Mouse (Mus musculus) frontal cortex, postnatal 36 days (tissue): ENCODE results near the gene Zfp109.
"Not testable (repeated sequence)": the region's sequence is repeated elsewhere in the genome, so short reads cannot be mapped to it uniquely, and the experiment has no call there.

ENCODE experiments used
- DNase-seq, 2 experiments: peaks; one replicate each; pipeline ENCODE4 v3.0.0; 2022; ENCODE audit warnings: low spot score in 2 of 2

Zfp109 gene

DNA sequence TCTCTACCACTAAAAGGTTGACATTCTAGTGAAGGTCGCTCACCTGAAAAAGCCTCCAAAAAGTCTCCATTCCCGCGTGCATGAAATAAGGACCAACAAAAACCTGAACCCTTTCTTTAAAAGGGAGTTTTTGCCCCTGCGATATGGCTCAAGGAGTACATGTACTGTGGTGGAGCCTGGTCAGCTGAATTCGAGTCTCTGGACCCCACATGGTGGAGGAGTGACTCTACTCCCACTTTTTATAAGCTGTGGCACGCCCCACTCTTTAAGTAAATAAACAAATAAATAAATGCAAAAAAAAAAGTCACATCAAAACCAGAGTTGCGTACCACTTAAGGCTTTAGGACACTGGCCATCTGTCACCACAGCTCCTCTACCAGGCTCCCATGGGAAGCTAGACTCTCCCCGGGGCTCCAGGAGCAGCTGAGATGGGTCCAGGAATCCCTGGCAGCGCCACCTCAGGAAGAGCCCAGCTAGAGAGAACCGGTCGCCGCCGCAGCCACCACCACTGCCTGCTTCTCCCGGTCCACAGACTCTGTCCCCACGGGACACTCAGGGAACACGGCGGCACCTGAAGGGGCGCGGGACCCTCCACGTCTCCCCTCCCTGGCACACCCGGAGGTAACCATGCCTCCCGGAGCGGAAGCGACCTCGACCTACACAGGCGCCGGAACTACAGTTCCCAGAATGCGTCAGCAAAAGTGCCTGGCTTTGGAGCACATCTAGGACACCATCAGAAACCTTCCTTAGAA is at the start of gene Zfp109:
TSS of gene Zfp109 (minus strand) at position 521 of the 752 bp plus-strand sequence.
- peak; percentile 68 to 82 for DNase-seq

DNA sequence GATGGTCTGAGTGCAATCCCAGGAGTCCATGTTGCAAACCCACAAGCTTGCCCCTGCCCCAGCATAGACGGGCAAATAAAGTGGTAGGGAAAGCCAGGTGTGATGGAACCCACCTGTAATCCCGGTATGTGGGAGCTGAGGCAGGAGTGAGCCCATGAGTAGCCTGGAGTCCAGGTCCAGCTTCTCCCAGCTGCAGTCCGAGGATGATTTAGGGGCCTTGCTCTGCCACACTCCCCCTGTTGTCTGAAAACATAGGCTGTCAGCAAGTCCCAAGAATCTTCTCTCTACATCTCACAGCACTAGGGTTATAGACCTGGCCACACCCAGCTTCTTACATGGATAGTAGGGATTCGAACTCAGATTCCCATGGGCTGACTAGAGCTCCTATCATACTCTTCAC is 49.6 kb upstream of the Zfp109 start:
- no peak for DNase-seq

DNA sequence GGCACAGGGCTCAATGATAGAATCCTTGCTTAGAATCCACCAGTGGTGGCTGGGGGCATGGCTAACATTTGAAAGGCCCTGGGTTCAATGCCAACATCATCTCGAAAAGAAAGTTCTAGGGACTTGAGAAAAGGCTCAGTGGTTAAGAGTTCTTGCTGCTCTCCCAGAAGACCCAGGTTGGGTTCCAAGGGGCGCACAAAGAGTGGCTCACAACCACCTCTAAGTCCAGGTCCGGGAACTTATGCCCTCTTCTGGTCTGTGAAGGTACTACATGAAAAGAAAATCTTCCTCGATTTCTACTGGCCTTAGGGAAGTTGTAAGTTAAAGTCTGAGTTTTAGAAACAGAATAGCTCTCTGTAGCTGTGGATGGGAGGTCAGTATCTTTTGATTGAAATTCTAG is 48.7 kb upstream of the Zfp109 start:
- no peak for DNase-seq

DNA sequence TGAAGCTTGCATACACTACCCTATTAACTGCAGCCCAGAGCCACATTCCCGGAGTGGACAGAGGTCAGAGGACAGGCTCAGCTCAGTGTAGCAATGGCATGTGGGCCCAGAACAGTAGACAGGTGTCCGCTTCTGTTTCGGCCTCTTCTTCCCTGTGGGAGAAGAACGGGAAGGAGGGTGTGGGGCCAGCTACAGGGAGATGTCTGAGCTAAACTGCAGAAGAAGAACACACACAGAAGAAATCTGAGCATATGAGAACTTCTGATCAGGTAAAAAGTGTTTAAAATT is 43.4 kb upstream of the Zfp109 start:
- DNase-seq, result no peak

DNA sequence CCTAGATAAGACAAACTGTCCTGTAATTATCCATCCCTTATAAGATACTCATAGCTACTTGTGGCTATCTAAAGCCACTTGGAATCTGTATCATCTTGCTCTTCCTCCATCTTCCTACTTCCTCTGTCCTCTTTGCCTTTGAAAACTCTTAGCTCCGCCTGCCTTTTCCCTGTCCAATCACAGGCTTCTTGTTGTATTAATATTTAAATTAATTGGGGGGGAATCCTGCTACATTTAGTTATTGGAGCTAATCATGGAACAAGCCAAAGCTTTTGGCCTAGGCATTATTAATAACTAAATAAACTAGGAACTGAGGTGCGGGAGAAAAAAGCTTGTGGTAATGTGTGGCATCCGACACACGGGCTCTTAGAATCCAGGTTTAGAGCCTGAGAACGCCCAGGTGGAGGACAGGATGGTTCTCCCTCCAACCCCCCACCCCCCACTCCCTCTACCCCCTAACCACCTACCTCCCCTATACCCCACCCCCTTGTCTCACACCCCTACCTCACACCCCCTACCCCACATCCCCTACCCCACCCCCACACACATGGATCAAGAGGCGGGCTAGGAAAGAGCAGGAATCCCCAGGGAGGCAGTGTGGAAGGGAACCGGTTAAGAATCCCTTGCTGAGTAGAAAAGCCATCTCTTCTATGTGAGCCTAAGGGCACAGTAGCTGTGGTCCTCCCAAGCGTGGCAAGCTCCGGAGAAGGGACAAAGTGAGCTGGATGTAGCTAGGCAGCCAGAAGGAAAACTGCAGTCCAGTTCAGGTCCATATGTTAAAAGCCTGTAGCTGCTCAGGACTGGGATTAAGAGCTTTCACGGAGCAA is 42.9 kb upstream of the Zfp109 start:
- no peak for DNase-seq

DNA sequence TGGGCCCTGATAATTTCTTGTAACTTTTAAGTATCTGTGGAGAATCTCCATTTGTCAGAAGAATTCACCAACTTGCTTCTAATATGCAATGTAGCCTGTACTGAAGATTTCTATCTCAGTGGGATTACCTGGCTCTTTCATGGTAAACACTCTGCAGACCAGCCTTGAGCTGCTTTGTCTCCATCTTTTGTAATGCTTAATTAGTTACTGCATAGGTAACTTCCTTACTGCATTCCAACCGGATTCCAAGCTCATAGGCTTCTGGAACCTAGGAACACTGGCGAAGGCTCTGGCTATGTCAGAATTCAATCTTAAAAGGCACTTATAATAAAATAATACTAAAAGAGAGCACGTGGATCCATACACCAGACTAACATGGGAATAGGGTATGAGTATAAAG is 41.4 kb upstream of the Zfp109 start:
- not testable (repeated sequence) for DNase-seq

DNA sequence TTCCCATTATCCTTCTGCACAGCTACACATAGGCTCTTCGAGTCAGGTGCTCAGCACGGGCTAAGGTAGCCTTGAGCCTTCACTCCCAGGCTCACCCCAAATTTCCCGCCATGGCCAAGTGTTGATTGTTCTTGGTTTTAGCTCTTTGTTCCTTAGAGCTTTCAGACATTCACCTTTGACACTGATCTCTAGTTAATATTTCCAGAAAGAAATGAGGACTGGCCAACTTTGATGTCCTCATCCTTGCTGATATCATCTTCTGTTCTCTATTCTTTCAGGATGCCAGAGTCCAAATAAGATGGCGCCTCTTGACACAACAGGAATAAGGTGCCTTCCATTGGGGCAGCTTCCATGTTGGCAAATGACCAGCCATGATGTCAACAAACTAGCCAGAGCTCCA is 37.1 kb upstream of the Zfp109 start:
- DNase-seq, result no peak

DNA sequence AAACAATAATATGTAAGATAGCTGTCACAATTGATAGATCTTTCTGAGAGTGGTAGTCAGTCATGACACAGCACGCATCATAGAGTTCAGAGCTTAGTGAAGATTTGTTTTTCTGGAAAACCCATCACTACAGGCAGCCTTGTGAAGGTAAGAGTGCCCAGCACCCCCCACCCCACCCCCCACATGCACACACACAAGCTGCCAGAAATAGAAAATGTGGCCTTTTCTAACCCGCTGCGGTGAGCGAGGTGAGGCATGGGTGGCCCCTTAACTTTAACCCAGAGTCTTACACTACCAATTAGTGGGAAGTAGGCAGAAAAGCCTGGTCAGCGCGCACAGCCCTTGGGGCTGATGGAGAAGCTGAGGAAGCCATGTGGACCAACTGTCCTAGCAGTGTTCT is 33.8 kb upstream of the Zfp109 start:
- no peak for DNase-seq

DNA sequence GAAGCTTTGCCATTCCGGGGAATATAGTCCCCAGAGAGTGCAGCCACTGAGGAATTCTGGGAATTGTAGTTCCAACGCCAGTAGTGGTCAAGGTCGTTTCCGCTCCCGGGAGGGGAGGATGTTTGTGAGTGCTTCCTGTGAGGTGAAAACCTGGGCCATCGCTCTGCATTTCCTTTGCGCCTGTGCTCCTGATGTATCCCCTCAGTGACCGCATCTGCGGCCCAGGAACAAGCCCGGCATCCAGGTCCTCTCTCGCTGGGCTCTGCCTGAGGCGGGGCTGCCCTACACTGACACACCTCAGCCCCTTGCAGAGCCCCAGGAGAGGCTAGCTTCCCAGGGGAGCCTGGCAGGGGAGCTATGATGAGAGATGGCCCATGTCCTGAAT is 32.9 kb upstream of the Zfp109 start, which contains the start of gene Zfp93:
TSS of gene Zfp93 (plus strand) at position 133 of the 385 bp plus-strand sequence.
- DNase-seq, result peak; percentile 83 to 90

DNA sequence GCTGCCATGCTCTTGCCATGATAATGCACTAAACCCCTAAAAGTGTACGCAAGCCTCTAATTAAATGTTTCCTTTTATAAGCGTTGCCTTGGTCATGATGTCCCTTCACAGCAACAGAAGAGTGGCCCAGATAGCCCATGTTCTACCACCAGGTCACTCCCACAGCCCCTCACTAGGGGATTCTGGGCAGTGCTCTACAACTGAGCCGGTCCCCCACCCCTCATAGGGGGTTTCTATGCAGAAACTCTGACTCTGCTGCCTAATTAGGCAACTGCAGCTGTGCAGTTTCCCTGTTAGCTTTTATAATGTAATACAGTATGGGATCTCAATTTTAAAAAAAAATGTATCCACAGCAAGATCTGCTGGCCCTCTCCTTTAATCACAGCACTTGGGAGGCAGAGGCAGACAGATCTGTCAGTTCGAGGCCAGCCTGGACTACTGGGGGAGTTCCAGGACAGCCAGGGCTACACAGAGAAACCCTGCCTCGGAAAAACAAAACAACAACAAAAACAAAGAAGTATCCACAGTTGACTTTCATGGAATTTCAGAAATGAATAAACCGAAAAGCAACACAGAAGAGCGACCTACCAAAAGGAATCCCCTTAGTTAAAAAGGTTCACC is 32.4 kb upstream of the Zfp109 start:
- DNase-seq, result no peak

DNA sequence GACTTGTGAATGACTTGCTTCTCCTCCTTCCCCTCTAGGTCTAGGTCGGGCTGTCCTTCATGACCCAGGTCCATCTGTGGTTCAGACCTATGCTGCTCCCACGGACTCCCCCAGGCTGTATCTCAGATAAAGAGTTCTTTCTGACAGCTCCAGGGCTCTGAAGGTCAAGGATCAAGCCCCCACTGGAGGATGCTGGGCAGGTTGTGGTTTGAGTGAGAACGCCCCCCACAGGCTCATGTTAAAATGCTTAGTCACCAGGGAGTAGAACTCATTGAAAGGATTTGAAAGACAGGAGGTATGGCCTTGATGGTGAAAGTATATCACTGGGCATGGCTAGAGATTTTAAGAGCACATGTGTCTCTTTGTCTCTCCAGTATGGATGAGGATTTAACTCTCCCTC is 31.9 kb upstream of the Zfp109 start:
- DNase-seq, result no peak

DNA sequence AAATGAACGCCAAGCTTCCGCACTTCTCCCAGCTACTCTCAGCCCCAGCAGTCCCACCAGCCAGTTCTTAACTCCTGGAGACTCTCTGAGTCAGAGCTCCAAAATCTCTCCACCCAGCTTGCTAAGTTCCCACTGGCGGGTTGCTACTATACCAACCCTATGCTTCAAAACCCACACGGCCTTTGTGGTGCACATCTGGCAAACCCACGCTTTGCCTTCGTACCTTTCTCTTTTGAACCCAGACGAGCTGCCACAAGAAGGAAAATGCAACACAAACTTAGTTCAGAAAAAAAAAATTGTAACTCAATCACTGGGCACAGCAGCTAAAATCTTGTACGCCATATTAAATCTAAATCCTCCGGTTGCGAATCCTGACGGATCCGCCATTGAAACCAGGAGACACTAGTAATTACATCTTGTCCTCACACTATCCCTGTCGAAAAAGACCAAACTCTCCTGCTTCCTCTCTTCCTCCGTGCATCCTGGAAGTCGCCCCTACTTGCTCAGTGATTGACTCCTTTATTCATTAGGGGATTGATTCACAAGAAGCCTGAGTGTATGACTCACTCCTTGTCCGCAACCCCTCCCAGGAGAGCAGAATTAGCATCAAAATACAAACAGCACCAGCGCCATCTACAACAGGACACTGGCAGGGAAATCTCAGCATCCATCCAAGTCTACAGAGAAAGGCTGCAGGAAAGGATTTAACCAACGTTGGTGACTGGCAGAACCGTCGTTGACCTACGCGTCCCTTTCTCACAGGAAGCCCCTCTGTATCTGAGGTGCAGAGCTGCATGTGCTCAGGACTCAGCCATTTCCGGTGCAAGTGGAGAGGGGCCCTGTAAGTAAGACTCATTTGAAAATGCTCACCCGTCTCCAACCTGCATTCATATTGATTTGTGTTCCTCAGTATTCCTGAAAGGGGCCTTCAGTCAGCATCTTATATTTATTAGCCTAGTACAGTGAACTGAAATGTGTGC is 31.1 kb upstream of the Zfp109 start:
- no peak for DNase-seq

DNA sequence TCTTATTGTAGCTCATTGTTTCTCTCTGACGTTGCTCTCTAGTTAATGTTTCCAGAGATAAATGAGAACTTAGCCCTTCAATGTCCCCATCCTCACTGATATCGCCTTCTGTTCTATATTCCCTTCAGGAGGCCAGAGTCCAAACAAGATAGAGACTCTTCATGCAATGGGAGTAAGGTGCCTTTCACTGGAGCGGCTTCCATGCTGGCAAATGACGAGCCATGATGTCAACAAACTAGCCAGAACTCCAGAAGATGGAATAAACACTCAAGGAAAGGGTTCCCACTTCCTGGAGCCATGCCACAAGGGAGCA is 22.6 kb upstream of the Zfp109 start:
- DNase-seq, result no peak

DNA sequence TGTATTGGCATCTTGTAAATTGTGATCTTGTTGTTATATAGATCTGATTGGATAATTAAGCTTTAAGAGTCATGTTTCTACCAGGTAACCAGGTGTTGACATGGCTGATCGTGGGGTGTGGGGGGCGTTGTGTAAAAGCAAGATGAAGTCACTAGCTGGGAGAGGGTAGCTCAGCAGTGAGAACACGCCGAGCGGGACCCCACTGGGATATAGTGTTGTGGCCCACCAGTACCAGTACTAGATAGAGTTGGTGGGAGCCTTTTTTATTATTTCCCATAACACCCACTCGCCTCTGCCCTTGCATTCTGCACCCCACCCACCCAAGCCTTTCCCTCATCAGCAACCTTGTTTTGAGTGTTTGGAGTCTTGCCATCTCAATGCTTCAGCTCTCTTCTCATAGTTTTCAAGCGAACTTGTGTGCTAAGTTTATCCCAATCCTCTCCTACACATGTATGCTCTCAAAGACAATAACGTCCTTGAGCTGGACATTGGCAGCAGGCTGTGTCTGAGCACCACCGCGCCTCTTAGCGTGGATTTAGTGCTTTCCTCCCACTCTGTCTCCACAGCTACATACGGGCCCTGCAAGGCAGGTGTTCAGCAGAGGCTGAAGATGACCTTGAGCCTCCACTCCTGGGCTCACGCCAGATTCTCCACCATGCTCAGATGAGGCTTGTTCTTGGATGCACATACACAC is 22.1 kb upstream of the Zfp109 start:
- no peak for DNase-seq

DNA sequence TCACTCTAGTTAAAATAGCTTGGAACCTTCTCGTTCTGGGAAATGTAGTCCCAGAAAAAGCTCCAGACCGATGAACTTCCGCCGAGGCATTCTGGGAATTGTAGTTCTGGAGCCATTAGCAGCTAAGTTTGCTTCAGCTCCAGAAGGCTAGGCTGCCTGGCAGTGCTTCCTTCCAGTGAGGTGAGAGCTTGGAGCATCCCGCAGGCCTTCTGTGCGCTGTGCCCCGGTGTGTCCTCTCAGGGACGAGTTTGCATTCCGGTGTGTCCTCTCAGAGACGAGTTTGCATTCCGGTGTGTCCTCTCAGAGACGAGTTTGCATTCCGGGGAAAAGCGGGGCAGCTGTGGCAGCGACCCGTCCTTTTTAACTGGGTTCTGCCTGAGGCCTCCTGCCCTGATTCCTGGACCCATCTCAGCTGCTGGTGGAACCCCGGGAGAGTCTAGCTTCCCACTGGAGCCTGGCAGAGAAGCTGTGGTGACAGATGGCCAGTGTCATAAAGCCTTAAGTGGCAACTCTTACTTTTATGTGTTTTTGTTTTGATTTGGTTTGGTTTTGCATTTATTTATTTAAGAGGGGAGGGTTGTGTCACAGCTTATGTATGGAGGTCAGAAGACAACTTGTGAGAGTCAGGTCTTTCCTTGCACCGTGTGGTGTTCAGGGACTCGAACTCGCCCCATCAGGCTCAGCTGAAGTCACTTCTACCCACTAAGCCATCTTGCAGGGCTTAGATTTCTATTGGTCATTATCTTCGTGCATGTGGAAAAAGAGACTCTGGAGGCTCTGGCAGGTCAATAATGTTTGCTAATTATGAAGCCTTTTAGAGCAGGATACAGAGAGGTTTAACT is 17.5 kb upstream of the Zfp109 start, which contains the start of gene Zfp108:
TSS of gene Zfp108 (plus strand) at position 162 of the 842 bp plus-strand sequence.
- DNase-seq, result peak; percentile 86 to 93

DNA sequence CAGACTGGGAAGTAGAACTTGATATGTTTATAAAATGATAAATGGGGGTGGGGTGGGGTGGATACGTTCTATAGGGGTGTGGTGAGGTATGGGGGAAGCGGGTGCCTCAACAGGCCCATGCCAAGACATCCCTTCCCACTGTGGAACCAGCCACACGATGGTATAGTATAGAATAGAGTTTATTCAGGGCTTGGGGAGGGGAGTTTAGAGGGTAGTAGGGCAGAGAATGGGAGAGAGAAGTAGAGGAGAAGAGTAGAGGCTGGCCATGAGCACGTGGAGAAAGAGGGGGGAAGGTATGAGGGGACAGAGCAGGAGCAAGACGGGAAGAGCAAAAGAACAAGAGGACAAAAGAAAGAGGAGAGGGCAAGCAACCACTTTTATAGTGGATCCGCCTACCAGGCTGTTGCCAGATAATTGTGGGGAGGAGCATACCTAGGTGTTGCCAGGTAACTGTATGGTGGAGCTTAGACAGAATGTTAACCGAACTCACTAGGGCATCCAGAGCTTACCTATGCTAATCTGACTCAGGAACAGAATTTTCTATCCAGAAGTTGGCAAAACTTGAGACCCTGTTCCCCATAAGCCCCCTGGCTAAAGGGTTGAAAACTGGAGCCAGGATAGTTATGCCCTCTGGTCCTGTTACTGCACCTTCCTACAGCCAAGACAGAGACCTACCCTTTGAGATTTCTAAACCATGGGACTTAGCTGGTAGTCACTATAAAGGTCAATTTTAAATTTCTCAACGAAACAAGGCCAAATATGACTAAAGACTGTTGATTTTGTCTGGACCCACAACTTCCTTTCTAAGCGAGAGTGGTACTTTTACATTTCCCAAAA is 16.6 kb upstream of the Zfp109 start:
- no peak for DNase-seq

DNA sequence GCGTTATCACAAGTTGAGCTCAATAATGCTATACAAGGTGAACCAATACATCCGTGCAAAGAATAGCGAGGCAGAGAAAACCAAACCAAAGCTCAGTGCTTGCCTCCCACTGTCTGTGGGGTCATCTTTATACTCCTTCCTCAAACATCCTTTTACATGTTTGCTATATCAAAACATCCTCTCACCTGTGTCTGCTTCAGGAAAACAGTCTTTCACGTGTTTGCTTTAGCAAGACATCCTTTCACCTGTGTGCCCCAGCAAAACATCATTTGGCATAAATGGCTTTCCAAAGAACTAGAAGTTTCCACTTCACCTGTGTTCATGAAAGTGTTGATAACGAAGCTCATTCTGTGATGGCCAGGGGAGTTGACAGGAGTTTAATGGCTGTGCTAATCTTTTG is 26.0 kb downstream of the Zfp109 start, which contains the start of gene Zfp111:
TSS of gene Zfp111 (minus strand) at position 101 of the 400 bp plus-strand sequence.
- no peak for DNase-seq

DNA sequence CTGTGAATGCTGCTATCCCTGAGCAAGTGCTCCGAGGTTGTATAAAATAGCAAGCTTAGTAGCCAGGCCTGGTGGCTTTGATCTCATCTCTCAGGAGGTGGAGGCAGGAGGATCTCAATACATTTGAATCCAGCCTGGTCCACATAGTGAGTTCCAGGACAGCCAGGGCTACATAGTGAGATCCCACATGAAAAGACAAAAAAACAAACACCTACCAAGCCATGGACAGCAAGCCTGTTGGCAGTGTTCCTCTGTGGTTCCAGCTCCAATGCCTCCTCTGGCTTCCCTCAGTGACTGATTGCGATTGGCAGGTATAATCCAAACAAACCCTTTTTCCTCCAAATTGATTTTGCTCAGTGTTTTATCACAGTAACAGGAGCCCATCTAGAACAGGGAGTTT is 27.1 kb downstream of the Zfp109 start:
- DNase-seq, result no peak

DNA sequence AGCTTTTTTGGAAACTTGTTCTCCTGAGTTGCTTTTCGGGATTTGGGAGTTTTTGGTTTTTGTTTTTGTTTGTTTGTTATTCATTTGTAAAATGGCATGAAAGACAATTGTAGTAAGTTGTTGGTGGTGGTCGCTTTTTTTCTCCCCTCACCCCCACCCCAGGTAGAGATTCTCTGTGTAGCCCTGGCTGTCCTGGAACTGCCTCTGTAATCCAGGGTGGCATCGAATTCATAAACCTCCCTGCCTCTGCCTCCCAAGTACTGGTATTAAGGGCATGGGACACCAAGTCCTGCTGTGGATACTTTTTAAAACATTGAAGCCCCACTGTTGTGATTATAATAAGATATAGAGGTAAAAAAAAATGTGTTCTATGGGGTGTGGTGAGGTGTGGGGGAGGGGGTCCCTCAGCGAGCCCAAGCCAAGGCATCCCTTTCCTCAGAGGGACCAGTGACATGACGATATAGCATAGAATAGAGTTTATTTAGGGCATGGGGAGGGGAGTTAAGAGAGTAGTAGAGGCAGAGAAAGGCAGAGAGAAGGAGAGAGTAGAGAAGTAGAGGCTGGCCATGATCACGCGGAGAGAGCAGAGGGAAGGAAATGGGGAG is 29.0 kb downstream of the Zfp109 start:
- DNase-seq, result no peak
